Mouse (Mus musculus) frontal cortex, adult 2 months (tissue): ENCODE results near the gene Cyp3a41b. TPM values are rescaled to one million over a fixed set of nuclear protein-coding genes. Genes with fewer than 3 reads are reported as not detected.
"Not testable (repeated sequence)": the region's sequence is repeated elsewhere in the genome, so short reads cannot be mapped to it uniquely, and the experiment has no call there.

Experiments used
- DNase-seq, 2 experiments: peaks; one replicate each; pipeline ENCODE4 v3.0.0; 2022; ENCODE audit warnings: low spot score in 1 of 2; ENCODE audit errors: extremely low spot score in 1 of 2
- polyA plus RNA-seq: library from polyadenylated mRNA; depleted of rRNA; stranded (reverse); fragments of >200 nt; gene quantifications from 2 replicates; pipeline ENCODE4 v1.2.3, GENCODE M21; 2012; rRNA removed

Cyp3a41b gene
- not detected in 2 replicates for polyA plus RNA-seq

DNA sequence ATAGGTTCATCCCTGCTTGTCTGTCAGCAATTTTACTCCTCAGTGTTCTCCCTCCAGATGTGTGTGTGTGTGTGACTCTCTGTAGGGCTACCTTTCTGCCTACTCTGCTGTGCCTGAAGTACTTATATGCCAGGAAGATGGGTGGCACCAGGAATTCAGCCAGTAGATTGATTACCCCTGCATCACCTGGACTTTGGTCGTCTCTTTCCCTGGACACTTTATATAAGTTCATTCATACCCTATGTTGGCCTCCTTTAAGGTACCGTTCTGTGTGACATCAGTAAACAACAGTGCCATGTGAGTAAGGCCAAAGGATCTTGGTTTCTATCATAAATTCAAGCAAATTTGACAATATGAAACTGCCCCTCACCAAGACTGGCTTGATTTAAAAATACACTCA lies at the start of gene Cyp3a41b:
TSS of gene Cyp3a41b (minus strand) at position 101 of the 400 bp plus-strand sequence.
- DNase-seq: not testable (repeated sequence)

GRCm38 (mm10) chr5:145632286-145632685 lies 47.8 kb upstream of the Cyp3a41b start:
- DNase-seq: not testable (repeated sequence)

DNA sequence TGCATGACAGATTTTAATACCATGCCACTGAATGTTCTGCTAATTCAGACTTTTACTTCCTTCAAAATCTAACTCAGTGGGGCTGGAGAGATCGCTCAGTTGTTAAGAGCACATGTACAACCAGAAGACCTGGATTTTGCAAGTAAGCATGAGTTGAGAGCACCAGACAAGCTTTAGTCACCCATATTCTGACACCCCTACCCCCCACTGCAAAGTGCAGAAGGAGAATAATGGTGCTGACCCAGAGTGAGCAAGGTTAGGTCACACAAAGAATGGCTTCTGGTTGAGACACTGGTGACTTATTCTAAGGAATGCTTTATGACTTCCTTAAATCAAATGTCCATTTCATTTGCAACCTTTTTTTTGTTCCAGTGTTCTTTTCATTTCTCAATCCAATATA lies 20.4 kb upstream of the Cyp3a41b start:
- not testable (repeated sequence) for DNase-seq

DNA sequence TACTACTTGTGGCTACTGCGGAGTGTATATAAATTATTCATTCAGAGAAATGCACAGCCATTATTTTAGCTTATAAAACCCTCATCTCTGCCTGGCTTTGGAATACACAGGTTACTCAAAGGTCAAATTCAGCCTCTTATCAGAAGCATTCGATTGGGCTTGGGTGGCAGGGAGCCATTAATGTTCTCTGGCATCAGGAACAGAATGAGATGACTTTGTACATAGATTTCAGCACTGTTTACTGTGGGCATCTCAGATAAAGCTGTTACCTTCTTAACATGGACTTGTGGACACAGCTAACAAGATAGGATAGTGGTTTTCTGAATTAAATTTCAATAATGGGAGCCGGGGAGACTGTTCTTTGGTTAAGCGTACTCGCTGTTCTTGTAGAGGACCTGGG lies 13.3 kb upstream of the Cyp3a41b start:
- DNase-seq: not testable (repeated sequence)

DNA sequence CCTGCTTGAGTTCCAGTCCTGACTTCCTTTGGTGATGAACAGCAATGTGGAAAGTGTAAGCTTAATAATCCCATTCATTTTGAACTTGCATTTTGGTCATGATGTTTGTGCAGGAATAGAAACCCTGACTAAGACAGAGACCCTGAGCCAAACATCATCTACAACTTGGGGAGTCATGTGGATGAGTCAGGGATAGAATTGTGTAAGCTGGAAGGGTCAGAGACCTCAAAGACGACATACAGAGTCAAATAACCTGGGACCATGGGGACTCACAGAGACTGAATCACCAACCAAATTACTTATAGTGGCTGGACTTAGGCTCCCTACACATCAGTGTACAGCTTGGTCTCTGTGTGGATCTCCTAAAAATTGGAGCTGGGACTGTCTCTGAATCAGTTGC lies 7.2 kb downstream of the Cyp3a41b start:
- DNase-seq: not testable (repeated sequence)

- not testable (repeated sequence) for DNase-seq
Measured at GRCm38 (mm10) chr5:145575660-145576059, 8.9 kb downstream of the Cyp3a41b start.

GRCm38 (mm10) chr5:145571922-145572321 lies 12.6 kb downstream of the Cyp3a41b start:
- not testable (repeated sequence) for DNase-seq

Other genes with a start within 250 kb of the Cyp3a41b start
- gene Cyp3a57, start 239.5 kb downstream of the Cyp3a41b start, polyA plus RNA-seq: not detected in 2 replicates
- gene Cyp3a16, start 115.0 kb downstream of the Cyp3a41b start, polyA plus RNA-seq: 0.06 TPM in 1 of 2 replicates, not detected in the other
- gene Cyp3a41a, start 135.4 kb upstream of the Cyp3a41b start, polyA plus RNA-seq: not detected in 2 replicates
- gene Cyp3a44, start 221.1 kb upstream of the Cyp3a41b start, polyA plus RNA-seq: not detected in 2 replicates